Mouse (Mus musculus): ENCODE results near the gene Ncf2. TPM values are rescaled to one million over a fixed set of nuclear protein-coding genes. Genes with fewer than 3 reads are reported as not detected.

Ncf2 gene
- polyA plus RNA-seq, 1 experiment from 2014 or later: 6.7 TPM

DNA sequence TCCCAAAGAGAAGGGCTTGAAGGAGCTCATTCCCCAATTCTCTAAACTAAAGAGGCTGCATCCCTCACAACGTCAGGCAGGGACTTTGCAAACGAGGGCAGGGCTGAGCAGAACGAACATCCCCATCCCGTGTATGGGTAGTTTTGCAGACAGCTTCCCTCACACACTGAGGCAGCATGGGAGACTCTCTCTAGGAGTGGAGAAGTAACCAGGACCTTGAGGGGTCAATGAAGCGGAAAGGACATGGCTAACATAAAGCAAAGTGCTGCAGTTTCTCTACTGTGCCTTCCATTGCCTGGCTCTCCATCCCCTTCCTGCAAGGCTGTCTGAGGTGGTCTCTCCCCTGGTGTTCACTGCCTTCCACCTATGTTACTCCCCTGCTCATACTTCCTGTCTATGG lies 28.2 kb downstream of the Ncf2 start:
- ATAC-seq (ENCODE audit: low FRiP score, low TSS enrichment): peak; percentile 27; the same call in 1 of the 2 replicates
- Histone ChIP-seq H3K4me3 (ENCODE audit: low read length) (no peak overlapping the region), H3K4me2 (replicated peaks; ENCODE audit: low read depth, low read length) (no peak overlapping the region), H3K9ac (replicated peaks; ENCODE audit: low read length) (no peak overlapping the region), H3K4me1 (ENCODE audit: insufficient read depth, low read length) (peaks cover 11% of the 10 kb centered on the region; the same call in 1 of the 2 replicates), H3K9me3 (ENCODE audit: low read length) (no peaks in the 10 kb centered on the region), H3K27ac (ENCODE audit: low read length) (peak overlapping the region; percentile 65), H3K27me3 (ENCODE audit: insufficient read depth, low read length) (no peaks in the 10 kb centered on the region), H3K36me3 (ENCODE audit: insufficient read depth, low read length) (no peaks in the 10 kb centered on the region)
- WGBS: 45% methylated on average over 5 of the region's 5 CpGs

DNA sequence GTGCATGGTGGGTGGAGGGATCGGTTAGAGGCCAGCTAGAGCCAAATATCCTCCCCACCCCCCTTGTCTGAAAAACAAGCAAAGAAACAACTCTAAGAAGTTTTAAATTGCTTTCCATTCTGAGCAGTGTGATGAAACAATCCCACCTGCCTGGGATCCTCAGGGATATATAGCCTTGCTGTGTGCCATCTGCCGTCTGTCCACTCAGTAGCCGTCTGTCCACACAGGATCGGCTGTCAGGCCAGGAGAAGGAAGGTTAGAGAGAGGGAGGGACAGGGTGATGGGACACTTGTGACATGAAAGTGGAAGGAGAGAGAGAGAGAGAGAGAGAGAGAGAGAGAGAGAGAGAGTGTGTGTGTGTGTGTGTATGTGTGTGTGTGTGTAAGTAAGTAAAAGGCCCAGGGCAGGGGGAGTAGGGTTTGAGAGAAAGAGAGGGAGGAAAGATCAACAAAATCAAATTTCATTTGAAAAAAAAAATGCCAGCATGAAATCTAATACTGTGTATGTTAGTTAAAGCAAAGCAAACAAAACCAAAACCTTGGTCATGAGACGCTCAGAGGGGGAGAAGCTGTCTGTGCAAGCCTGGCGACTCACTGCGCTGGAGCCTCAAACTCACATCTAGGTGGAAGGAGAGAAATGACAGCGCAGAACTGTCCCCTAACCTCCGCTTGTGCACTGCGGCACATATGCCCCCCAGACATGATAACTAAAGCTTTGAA lies 28.8 kb downstream of the Ncf2 start:
- peak; percentile 46; the same call in 1 of the 2 replicates for ATAC-seq (ENCODE audit: low FRiP score, low TSS enrichment)

DNA sequence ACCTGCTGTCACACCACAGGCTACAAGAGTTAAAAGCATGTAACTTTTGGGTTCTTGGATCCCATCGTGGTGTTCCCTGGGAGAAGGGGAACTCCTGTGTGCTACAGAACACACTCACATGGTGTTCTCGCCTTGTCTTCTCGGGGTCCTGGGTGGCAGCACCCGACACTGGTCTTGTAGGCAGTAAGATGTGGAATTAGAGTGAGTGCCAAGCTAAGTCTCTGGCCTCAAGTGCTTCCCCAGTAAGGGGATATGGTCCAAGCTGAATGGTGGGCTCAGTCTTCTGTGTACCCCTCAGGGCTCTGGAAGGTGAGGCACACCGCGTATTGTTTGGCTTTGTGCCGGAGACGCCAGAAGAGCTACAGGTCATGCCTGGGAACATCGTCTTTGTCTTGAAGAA lies 30.1 kb downstream of the Ncf2 start:
- Histone ChIP-seq H3K9me3 (ENCODE audit: low read length) (no peaks in the 10 kb centered on the region), H3K9ac (replicated peaks; ENCODE audit: low read length) (no peak overlapping the region), H3K4me1 (ENCODE audit: insufficient read depth, low read length) (peaks cover 11% of the 10 kb centered on the region; the same call in 1 of the 2 replicates), H3K36me3 (ENCODE audit: insufficient read depth, low read length) (0 out of 2 replicates have a peak, but pooled peaks cover under 1% of the 10 kb centered on the region), H3K4me3 (ENCODE audit: low read length) (no peak overlapping the region), H3K4me2 (replicated peaks; ENCODE audit: low read depth, low read length) (no peak overlapping the region), H3K27me3 (ENCODE audit: insufficient read depth, low read length) (no peaks in the 10 kb centered on the region), H3K27ac (ENCODE audit: low read length) (no peak overlapping the region)
- WGBS: 89% methylated on average over 9 of the region's 9 CpGs
- no peak for ATAC-seq (ENCODE audit: low FRiP score, low TSS enrichment)

More for the DNA sequence above, 28.8 kb downstream of the Ncf2 start:
- Histone ChIP-seq H3K36me3 (ENCODE audit: insufficient read depth, low read length) (no peaks in the 10 kb centered on the region), H3K4me2 (replicated peaks; ENCODE audit: low read depth, low read length) (no peak overlapping the region), H3K27ac (ENCODE audit: low read length) (peak overlapping the region; percentile 65), H3K4me1 (ENCODE audit: insufficient read depth, low read length) (peaks cover 11% of the 10 kb centered on the region; the same call in 1 of the 2 replicates), H3K27me3 (ENCODE audit: insufficient read depth, low read length) (no peaks in the 10 kb centered on the region), H3K9ac (replicated peaks; ENCODE audit: low read length) (no peak overlapping the region), H3K9me3 (ENCODE audit: low read length) (no peaks in the 10 kb centered on the region), H3K4me3 (ENCODE audit: low read length) (no peak overlapping the region)
- WGBS: 31% methylated on average over 10 of the region's 10 CpGs

DNA sequence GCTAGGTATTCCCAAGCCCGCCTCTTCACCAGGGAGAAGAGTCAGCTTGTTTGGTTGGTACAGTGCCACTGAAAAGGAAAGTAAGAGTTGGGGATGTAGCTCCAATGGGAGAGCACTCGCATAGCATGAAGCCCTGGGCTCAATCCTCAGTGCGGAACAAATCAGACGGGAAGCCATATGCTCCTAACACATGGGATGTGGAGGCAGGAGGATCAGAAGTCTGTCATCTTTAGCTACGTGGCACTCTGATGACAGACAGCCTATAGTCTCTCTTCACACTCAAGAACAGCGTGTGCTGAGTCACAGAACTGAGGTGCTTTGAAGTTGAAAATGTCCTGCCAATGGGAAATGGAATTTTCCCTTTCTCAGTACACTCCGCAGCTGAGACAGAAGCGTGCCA lies 31.0 kb downstream of the Ncf2 start:
- no peak overlapping the region for H3K4me3 ChIP-seq (ENCODE audit: low read length)
- H3K27ac ChIP-seq (ENCODE audit: low read length): no peak overlapping the region
- no peak overlapping the region for H3K4me2 ChIP-seq (replicated peaks; ENCODE audit: low read depth, low read length)
- H3K9me3 ChIP-seq (ENCODE audit: low read length): no peaks in the 10 kb centered on the region
- peaks cover 11% of the 10 kb centered on the region; the same call in 1 of the 2 replicates for H3K4me1 ChIP-seq (ENCODE audit: insufficient read depth, low read length)
- 86% methylated on average over 8 of the region's 8 CpGs for WGBS
- no peak for ATAC-seq (ENCODE audit: low FRiP score, low TSS enrichment)
- no peaks in the 10 kb centered on the region for H3K27me3 ChIP-seq (ENCODE audit: insufficient read depth, low read length)
- H3K9ac ChIP-seq (replicated peaks; ENCODE audit: low read length): no peak overlapping the region
- H3K36me3 ChIP-seq (ENCODE audit: insufficient read depth, low read length): 0 out of 2 replicates have a peak, but pooled peaks cover 7% of the 10 kb centered on the region

DNA sequence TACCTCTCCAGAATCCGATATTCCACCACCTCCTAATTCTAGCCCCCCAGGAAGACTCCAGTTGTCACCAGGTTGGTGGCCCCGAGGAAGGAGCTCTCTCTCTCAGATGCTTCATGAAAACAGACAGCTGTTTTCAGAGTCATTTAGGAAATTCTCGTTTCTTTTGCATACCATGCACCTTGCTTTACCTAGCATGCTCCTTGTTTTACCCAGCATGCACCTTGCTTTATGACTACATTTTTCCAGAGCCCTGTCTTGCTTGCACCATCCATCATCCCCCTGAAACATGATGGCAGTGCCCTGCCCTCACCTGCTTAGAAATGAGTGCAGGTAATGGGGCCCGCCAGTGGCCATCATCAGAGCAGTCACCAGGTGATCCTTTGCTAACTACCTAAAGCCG lies 31.6 kb downstream of the Ncf2 start:
- WGBS: 73% methylated on average over 5 of the region's 5 CpGs
- Histone ChIP-seq H3K27ac (ENCODE audit: low read length) (no peak overlapping the region), H3K4me1 (ENCODE audit: insufficient read depth, low read length) (peaks cover 11% of the 10 kb centered on the region; the same call in 1 of the 2 replicates), H3K4me2 (replicated peaks; ENCODE audit: low read depth, low read length) (no peak overlapping the region), H3K36me3 (ENCODE audit: insufficient read depth, low read length) (0 out of 2 replicates have a peak, but pooled peaks cover 12% of the 10 kb centered on the region), H3K9ac (replicated peaks; ENCODE audit: low read length) (no peak overlapping the region), H3K9me3 (ENCODE audit: low read length) (no peaks in the 10 kb centered on the region), H3K27me3 (ENCODE audit: insufficient read depth, low read length) (no peaks in the 10 kb centered on the region), H3K4me3 (ENCODE audit: low read length) (no peak overlapping the region)
- ATAC-seq (ENCODE audit: low FRiP score, low TSS enrichment): no peak

DNA sequence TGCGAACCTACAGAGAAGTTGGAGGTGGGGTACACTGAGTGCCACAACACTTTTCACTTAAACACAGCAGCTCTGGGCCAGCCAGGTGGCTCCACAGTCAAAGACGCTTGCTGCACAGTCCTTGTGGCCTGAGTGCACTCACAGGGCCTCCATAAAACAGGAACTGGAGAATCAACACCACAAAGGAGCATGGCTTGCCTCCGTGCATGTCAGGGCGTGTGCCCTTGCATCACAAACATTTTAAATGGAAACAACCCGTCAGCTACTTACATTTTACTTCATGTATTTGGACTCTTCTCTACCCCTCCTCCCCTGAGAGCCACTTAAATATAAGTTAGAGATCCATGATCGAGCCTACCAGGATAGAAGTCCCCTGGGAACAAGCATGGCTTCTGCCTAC lies 32.3 kb downstream of the Ncf2 start:
- H3K9me3 ChIP-seq (ENCODE audit: low read length): no peaks in the 10 kb centered on the region
- 90% methylated on average over 6 of the region's 6 CpGs for whole genome bisulfite sequencing
- H3K4me3 ChIP-seq (ENCODE audit: low read length): no peak overlapping the region

DNA sequence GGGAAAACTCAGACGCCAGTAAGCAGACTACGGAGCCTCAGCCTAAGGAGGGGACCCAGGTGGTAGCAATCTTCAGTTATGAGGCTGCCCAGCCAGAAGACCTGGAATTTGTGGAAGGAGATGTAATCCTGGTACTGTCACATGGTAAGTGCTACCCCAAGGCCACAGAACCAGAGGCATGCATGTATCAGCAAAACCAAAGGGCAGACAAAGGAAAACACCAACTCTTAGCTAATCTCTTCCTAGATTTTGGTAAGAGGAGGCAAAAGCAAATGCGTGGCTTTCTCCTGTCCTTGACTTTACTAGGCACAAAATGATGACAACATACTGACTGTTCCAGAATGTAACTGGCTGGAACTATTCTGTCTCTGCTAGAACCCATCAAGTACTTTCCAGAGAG lies 35.1 kb downstream of the Ncf2 start:
- Histone ChIP-seq H3K4me3 (ENCODE audit: low read length) (no peak overlapping the region), H3K4me1 (ENCODE audit: insufficient read depth, low read length) (no peaks in the 10 kb centered on the region), H3K27ac (ENCODE audit: low read length) (no peak overlapping the region), H3K9me3 (ENCODE audit: low read length) (no peaks in the 10 kb centered on the region), H3K27me3 (ENCODE audit: insufficient read depth, low read length) (no peaks in the 10 kb centered on the region), H3K36me3 (ENCODE audit: insufficient read depth, low read length) (peaks cover 41% of the 10 kb centered on the region), H3K9ac (replicated peaks; ENCODE audit: low read length) (no peak overlapping the region), H3K4me2 (replicated peaks; ENCODE audit: low read depth, low read length) (no peak overlapping the region)
- 96% methylated on average over 3 of the region's 3 CpGs for WGBS
- no peak for ATAC-seq (ENCODE audit: low FRiP score, low TSS enrichment)

More for the DNA sequence above, 32.3 kb downstream of the Ncf2 start:
- no peak overlapping the region for H3K4me2 ChIP-seq (replicated peaks; ENCODE audit: low read depth, low read length)
- H3K27me3 ChIP-seq (ENCODE audit: insufficient read depth, low read length): no peaks in the 10 kb centered on the region
- peaks cover 18% of the 10 kb centered on the region; the same call in 1 of the 2 replicates for H3K36me3 ChIP-seq (ENCODE audit: insufficient read depth, low read length)
- no peak for ATAC-seq (ENCODE audit: low FRiP score, low TSS enrichment)
- no peak overlapping the region for H3K9ac ChIP-seq (replicated peaks; ENCODE audit: low read length)
- H3K27ac ChIP-seq (ENCODE audit: low read length): no peak overlapping the region
- H3K4me1 ChIP-seq (ENCODE audit: insufficient read depth, low read length): peaks cover 11% of the 10 kb centered on the region; the same call in 1 of the 2 replicates

DNA sequence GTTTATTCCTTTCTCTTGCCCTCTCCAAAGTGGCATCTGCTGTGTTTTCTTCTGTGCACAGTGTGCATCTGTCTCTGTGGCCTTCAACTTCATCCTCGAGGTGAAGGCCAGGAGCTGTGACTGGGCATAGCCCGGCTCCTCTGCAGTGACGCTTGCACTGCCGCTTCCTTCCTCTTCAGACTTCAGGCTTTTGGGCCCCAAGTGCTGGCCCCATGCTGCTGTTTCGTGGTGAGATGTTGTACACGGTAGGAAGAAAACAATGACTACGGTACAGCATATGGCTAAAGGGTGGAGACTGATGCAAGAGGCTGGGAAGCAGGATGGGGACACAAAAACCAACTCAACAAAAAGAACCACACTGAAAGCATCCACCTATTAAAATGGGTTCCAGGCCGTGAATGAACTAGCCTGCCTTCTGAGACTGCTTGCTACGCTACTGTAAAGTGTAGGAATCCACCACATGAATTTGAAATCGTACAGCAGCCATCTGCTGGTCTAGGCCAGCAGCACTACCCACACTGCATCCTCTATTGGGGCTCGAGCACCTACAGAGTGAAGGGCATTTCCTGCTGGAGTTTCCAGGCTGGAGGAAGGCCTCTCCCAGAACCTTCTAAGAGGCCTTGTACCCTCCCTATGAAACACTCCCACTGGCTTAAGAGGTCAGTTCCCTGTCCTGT lies 38.2 kb downstream of the Ncf2 start:
- no peak overlapping the region for H3K27ac ChIP-seq (ENCODE audit: low read length)
- H3K9ac ChIP-seq (replicated peaks; ENCODE audit: low read length): no peak overlapping the region
- WGBS: 87% methylated on average over 11 of the region's 11 CpGs
- no peaks in the 10 kb centered on the region for H3K9me3 ChIP-seq (ENCODE audit: low read length)
- no peak for ATAC-seq (ENCODE audit: low FRiP score, low TSS enrichment)
- H3K4me3 ChIP-seq (ENCODE audit: low read length): no peak overlapping the region
- no peaks in the 10 kb centered on the region for H3K4me1 ChIP-seq (ENCODE audit: insufficient read depth, low read length)
- peaks cover 62% of the 10 kb centered on the region for H3K36me3 ChIP-seq (ENCODE audit: insufficient read depth, low read length)
- H3K4me2 ChIP-seq (replicated peaks; ENCODE audit: low read depth, low read length): no peak overlapping the region
- H3K27me3 ChIP-seq (ENCODE audit: insufficient read depth, low read length): no peaks in the 10 kb centered on the region

DNA sequence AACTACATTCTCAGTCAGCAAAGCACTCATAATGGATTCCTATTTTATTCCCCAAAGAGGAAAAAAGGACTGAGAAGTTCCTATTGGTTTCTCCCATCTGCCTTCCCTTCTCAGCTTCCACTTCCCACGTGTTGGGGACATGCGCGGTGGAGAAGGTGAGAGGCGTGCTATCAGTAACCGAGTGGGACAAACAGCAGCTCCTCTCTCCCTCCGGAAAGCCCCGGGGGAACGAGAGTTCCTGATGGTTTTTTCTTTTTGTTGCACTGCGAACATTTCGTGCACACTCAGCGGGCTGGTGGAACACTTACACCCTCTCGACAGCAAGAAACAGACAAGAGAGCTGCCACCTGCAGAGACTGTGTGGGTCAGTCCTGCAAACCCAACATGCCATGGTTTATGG lies 38.8 kb downstream of the Ncf2 start:
- H3K36me3 ChIP-seq (ENCODE audit: insufficient read depth, low read length): peaks cover 69% of the 10 kb centered on the region
- no peak for ATAC-seq (ENCODE audit: low FRiP score, low TSS enrichment)
- WGBS: 87% methylated on average over 12 of the region's 12 CpGs

DNA sequence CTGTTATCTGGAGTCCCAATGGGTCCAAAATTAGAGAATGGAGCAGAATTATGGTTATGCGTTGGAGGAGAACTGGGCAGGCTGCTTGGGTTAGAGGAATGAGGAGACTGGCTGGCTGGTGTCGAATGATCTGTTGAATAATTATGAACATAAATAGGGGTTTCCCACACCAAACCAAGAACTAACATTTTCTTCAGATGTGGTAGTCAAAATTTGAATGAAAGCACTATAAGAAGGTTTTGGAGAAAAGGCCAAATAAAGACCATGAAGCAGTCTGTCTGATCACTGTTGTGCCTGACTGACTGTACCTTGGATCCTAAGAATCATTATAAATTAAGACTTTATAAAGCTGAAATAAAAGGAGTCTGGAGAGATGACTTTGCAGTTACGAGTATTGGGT lies 40.3 kb downstream of the Ncf2 start:
- H3K9ac ChIP-seq (replicated peaks; ENCODE audit: low read length): no peak overlapping the region
- H3K4me3 ChIP-seq (ENCODE audit: low read length): no peak overlapping the region
- no peak overlapping the region for H3K4me2 ChIP-seq (replicated peaks; ENCODE audit: low read depth, low read length)
- H3K27ac ChIP-seq (ENCODE audit: low read length): no peak overlapping the region
- 89% methylated on average over 3 of the region's 3 CpGs for WGBS
- H3K4me1 ChIP-seq (ENCODE audit: insufficient read depth, low read length): no peaks in the 10 kb centered on the region
- H3K36me3 ChIP-seq (ENCODE audit: insufficient read depth, low read length): peaks cover 78% of the 10 kb centered on the region
- H3K9me3 ChIP-seq (ENCODE audit: low read length): no peaks in the 10 kb centered on the region
- ATAC-seq (ENCODE audit: low FRiP score, low TSS enrichment): no peak
- no peaks in the 10 kb centered on the region for H3K27me3 ChIP-seq (ENCODE audit: insufficient read depth, low read length)

More for the DNA sequence above, 38.8 kb downstream of the Ncf2 start:
- no peak overlapping the region for H3K9ac ChIP-seq (replicated peaks; ENCODE audit: low read length)
- no peak overlapping the region for H3K4me2 ChIP-seq (replicated peaks; ENCODE audit: low read depth, low read length)
- no peaks in the 10 kb centered on the region for H3K9me3 ChIP-seq (ENCODE audit: low read length)
- H3K27ac ChIP-seq (ENCODE audit: low read length): no peak overlapping the region
- no peaks in the 10 kb centered on the region for H3K4me1 ChIP-seq (ENCODE audit: insufficient read depth, low read length)
- no peaks in the 10 kb centered on the region for H3K27me3 ChIP-seq (ENCODE audit: insufficient read depth, low read length)
- no peak overlapping the region for H3K4me3 ChIP-seq (ENCODE audit: low read length)

Measured in kidney, embryonic 16.5 days (tissue).